Mouse (Mus musculus) neural tube, embryonic 11.5 days (tissue): ENCODE data around the gene Fam160b1. TPM values are rescaled to one million over a fixed set of nuclear protein-coding genes. Genes with fewer than 3 reads are reported as not detected.

Experiments
- ATAC-seq: fragments of 200-750 bp; cut with Nextera tagmentation; 2 replicates; pipeline ENCODE4 v1.8.0; 2017; ENCODE audit warnings: moderate number of reproducible peaks, mild to moderate bottlenecking, moderate TSS enrichment, moderate library complexity; ENCODE audit not compliant: insufficient read depth, low FRiP score, low TSS enrichment
- DNase-seq: peaks from one replicate; pipeline ENCODE4 v3.0.0-alpha.2; 2015; ENCODE audit warnings: low spot score
- H3K27ac ChIP-seq: fragments of 300-500 bp; sonication (generic); 2 replicates; pipeline ENCODE4 v1.5.1; 2014; ENCODE audit warnings: low read depth, mild to moderate bottlenecking, low read length
- H3K27me3 ChIP-seq: fragments of 300-500 bp; sonication (generic); 2 replicates; pipeline ENCODE4 v1.6.1; 2014; ENCODE audit warnings: mild to moderate bottlenecking, low read length, mixed read lengths; ENCODE audit not compliant: control insufficient read depth, insufficient read depth
- H3K36me3 ChIP-seq: fragments of 300-500 bp; sonication (generic); 2 replicates; pipeline ENCODE4 v1.6.1; 2014; ENCODE audit warnings: mild to moderate bottlenecking, low read length, moderate library complexity, mixed read lengths; ENCODE audit not compliant: control insufficient read depth, insufficient read depth
- H3K4me1 ChIP-seq: fragments of 300-500 bp; sonication (generic); 2 replicates; pipeline ENCODE4 v1.6.1; 2014; ENCODE audit warnings: low read length, mixed read lengths; ENCODE audit not compliant: control insufficient read depth, insufficient read depth
- H3K4me2 ChIP-seq: fragments of 300-500 bp; sonication (generic); 2 replicates; pipeline ENCODE4 v1.6.1; 2014; ENCODE audit warnings: low read depth, mild to moderate bottlenecking, moderate library complexity
- H3K4me3 ChIP-seq: fragments of 300-500 bp; sonication (generic); 2 replicates; pipeline ENCODE4 v1.5.1; 2014; ENCODE audit warnings: low read depth, low read length
- H3K9ac ChIP-seq: fragments of 300-500 bp; sonication (generic); 2 replicates; pipeline ENCODE4 v1.6.1; 2014; ENCODE audit warnings: mild to moderate bottlenecking, low read length
- H3K9me3 ChIP-seq: fragments of 300-500 bp; sonication (generic); 2 replicates; pipeline ENCODE4 v1.6.1; 2016; ENCODE audit warnings: low read length; ENCODE audit not compliant: control insufficient read depth
- WGBS: fragments of 180-500 bp; shearing (Covaris S2); extraction: QIAGEN DNeasy Blood & Tissue Kit; methylation state at CpG from one replicate; pipeline ENCODE4 v1.1.7; 2014; 5-methylcytosine and 5-hydroxymethylcytosine counted together
- polyA plus RNA-seq: library from polyadenylated mRNA; unstranded; fragments of >200 nt; fragmentation: Nextera tagmentation; extraction: Ambion mirVana; gene quantifications from 2 replicates; pipeline ENCODE4 v1.2.1, GENCODE M21; 2014

Gene Fam160b1
- polyA plus RNA-seq, 1 experiment from 2014 or later, result 17.7 TPM

GRCm38 (mm10) chr19:57429926-57430325, 69.4 kb downstream of the Fam160b1 start:
- no peak overlapping the region for H3K27ac ChIP-seq
- DNase-seq (no peak), ATAC-seq (no peak)
- WGBS, result 84% methylated on average over 6 of the region's 6 CpGs
- no peaks in the 10 kb centered on the region for H3K27me3 ChIP-seq
- H3K9me3 ChIP-seq, result no peaks in the 10 kb centered on the region
- no peaks in the 10 kb centered on the region for H3K36me3 ChIP-seq
- no peak overlapping the region for H3K4me3 ChIP-seq
- no peak overlapping the region for H3K4me2 ChIP-seq
- no peaks in the 10 kb centered on the region for H3K4me1 ChIP-seq
- no peak overlapping the region for H3K9ac ChIP-seq

GRCm38 (mm10) chr19:57431476-57431875, 71.0 kb downstream of the Fam160b1 start:
- Histone ChIP-seq H3K27me3 (no peaks in the 10 kb centered on the region), H3K27ac (no peak overlapping the region), H3K4me3 (no peak overlapping the region), H3K9ac (no peak overlapping the region), H3K4me1 (no peaks in the 10 kb centered on the region), H3K36me3 (no peaks in the 10 kb centered on the region), H3K9me3 (no peaks in the 10 kb centered on the region), H3K4me2 (no peak overlapping the region)
- no peak for DNase-seq
- ATAC-seq, result no peak
- WGBS, result 29% methylated on average over 6 of the region's 6 CpGs

GRCm38 (mm10) chr19:57434024-57434423, 73.5 kb downstream of the Fam160b1 start:
- Histone ChIP-seq H3K4me2 (no peak overlapping the region), H3K36me3 (no peaks in the 10 kb centered on the region), H3K27ac (no peak overlapping the region), H3K27me3 (no peaks in the 10 kb centered on the region), H3K4me1 (no peaks in the 10 kb centered on the region), H3K9ac (no peak overlapping the region), H3K9me3 (no peaks in the 10 kb centered on the region), H3K4me3 (no peak overlapping the region)
- DNase-seq (no peak), ATAC-seq (no peak)
- WGBS, result 80% methylated on average over 6 of the region's 6 CpGs

DNA sequence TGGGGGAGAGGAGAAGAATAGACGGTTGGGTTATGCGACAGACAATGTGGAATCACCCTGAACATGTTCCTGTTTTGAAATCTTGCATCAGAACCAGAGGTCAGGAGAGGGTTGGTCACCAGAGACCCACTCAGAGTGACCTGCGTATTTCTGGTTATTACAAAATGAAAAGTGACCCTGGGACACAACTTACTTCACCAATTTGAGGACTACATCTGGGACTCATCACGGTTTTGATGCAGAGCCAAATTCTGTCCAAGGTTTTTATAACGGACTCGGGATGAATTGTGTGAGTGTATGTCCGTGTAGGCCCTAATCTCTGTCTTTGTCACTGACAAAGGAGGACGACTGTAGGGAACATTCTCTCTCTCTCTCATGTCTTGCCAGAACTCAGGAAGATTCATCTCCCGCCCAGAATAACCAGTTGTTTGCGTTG, 76.1 kb downstream of the Fam160b1 start:
- H3K27ac ChIP-seq, result no peak overlapping the region
- no peak overlapping the region for H3K9ac ChIP-seq
- H3K36me3 ChIP-seq, result no peaks in the 10 kb centered on the region
- no peak overlapping the region for H3K4me3 ChIP-seq
- WGBS, result 78% methylated on average over 10 of the region's 10 CpGs
- H3K4me2 ChIP-seq, result no peak overlapping the region
- H3K9me3 ChIP-seq, result no peaks in the 10 kb centered on the region
- peaks cover 4% of the 10 kb centered on the region for H3K4me1 ChIP-seq
- DNase-seq, result no peak
- H3K27me3 ChIP-seq, result no peaks in the 10 kb centered on the region
- ATAC-seq, result no peak

DNA sequence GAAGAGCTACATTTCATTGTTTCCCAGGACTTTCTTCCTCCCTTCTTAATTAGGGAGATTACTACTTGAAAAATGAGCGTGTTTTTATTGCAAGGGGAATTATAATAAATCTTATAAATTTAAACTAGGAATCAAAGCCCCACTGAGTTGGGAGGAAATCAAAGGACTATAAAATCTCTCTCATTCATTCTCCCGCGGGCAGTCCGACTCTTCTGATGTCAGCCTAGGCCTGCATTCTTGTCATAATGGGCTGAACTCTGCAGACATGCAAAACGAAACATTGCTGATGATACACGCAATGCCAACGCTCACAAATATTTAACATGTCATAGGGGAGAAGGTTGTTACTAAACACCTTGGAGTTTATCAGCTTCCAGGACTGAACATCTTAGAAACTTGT, 76.6 kb downstream of the Fam160b1 start:
- no peaks in the 10 kb centered on the region for H3K9me3 ChIP-seq
- no peak overlapping the region for H3K9ac ChIP-seq
- H3K27ac ChIP-seq, result no peak overlapping the region
- no peak overlapping the region for H3K4me2 ChIP-seq
- no peak overlapping the region for H3K4me3 ChIP-seq
- DNase-seq (no peak), ATAC-seq (no peak)
- no peaks in the 10 kb centered on the region for H3K36me3 ChIP-seq
- no peaks in the 10 kb centered on the region for H3K27me3 ChIP-seq
- H3K4me1 ChIP-seq, result peaks cover 5% of the 10 kb centered on the region
- WGBS, result 79% methylated on average over 7 of the region's 7 CpGs

Other genes with a start within 250 kb of the Fam160b1 start
- 24.5 and 25.0 TPM in 2 replicates for gene Ablim1, start 45.8 kb upstream of the Fam160b1 start, polyA plus RNA-seq
- gene Trub1, start 92.2 kb downstream of the Fam160b1 start, polyA plus RNA-seq, result 15.1 and 19.0 TPM in 2 replicates